16 mouse cellular contexts compared by ENCODE assay signal in the genomic region with DNA sequence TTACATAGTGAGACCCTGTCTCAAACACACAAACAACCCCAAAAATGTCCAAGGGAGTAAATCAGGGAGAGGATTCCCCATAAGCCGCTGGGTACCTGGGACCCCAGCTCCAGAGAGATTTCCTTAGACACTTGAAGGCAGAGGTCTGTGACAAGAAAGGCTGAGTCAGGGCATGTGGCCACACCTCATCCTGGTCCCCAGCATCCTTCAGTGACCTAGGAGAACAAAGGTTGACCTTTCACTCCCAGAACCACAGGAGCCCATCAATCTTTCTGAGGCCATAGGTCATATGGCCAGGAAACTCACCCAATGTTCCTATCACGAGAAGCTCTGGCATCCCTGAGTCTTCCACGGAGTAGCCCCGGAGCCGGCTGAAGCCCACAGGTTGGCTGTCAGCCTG.
"Had no signal": no experiment of that assay in that cellular context is flagged by ENCODE, and none has a peak within 500 bp of the region (broad histone marks: within the 10 kb centered on the region; RNA-seq: fewer than 3 reads in every experiment).

No protein-coding gene starts in this region.

- H3K36me3 ChIP-seq: kidney, embryonic 15.5 days; limb, embryonic 13.5 days; liver, embryonic 12.5 days; liver, embryonic 15.5 days; lung, embryonic 15.5 days; midbrain, embryonic 10.5 days; midbrain, embryonic 13.5 days; neural tube, embryonic 13.5 days; stomach, embryonic 15.5 days had no signal

- H3K9me3 ChIP-seq: kidney, embryonic 15.5 days; limb, embryonic 13.5 days; liver, embryonic 12.5 days; liver, embryonic 15.5 days; lung, embryonic 15.5 days; megakaryocyte, embryonic 14.5 days; midbrain, embryonic 10.5 days; midbrain, embryonic 13.5 days; neural tube, embryonic 13.5 days; stomach, embryonic 15.5 days had no signal

- H3K4me1 ChIP-seq: liver, embryonic 15.5 days had no signal

- H3K4me3 ChIP-seq: kidney, embryonic 15.5 days; left cerebral cortex, adult 2 months; limb, embryonic 13.5 days; liver, embryonic 12.5 days; liver, embryonic 15.5 days; lung, embryonic 15.5 days; megakaryocyte, embryonic 14.5 days; midbrain, embryonic 10.5 days; midbrain, embryonic 13.5 days; myocyte; neural tube, embryonic 13.5 days; stomach, embryonic 15.5 days had no signal

- DNase-seq: layer of hippocampus, postnatal 36 days; left cerebral cortex, postnatal 4 days; right cerebral cortex, postnatal 25 days; spleen, adult 18-20 months had no signal

- H3K27ac ChIP-seq: kidney, embryonic 15.5 days; left cerebral cortex, adult 2 months; limb, embryonic 13.5 days; liver, embryonic 12.5 days; liver, embryonic 15.5 days; lung, embryonic 15.5 days; midbrain, embryonic 10.5 days; midbrain, embryonic 13.5 days; neural tube, embryonic 13.5 days; stomach, embryonic 15.5 days had no signal
